ENCODE assay signal across 8 mouse cellular contexts in genomic region chr12:103242591-103243025, GRCm38 (mm10). TPM values are rescaled to one million over a fixed set of nuclear protein-coding genes. Genes with fewer than 3 reads are reported as not detected.
DNase-seq lines count a peak whose midpoint lies in the region; ATAC-seq and TF ChIP-seq lines count a peak whose summit lies in the region.

No protein-coding gene starts in this region.

- peaks cover 7% of the 10 kb centered on the region for H3K4me1 ChIP-seq in forebrain, embryonic 16.5 days (replicated peaks; ENCODE audit: control insufficient read depth, insufficient read depth, low read length)
- H3K4me1 ChIP-seq in lung, adult 2 months (ENCODE audit: control insufficient read depth, insufficient read depth, low read length): 0 out of 2 replicates have a peak, but pooled peaks cover 2% of the 10 kb centered on the region

- TF ChIP-seq CTCF in lung, adult 2 months (IDR thresholded peaks at IDR 0.05; ENCODE audit: insufficient read depth, low read length): no peak

- H3K4me3 ChIP-seq in forebrain, embryonic 16.5 days (replicated peaks; ENCODE audit: low read length): peak overlapping the region; percentile 68
- H3K4me3 ChIP-seq in lung, adult 2 months (replicated peaks; ENCODE audit: extremely low read depth, low read depth, low read length): peak overlapping the region; percentile 30

- H3K9ac ChIP-seq in forebrain, embryonic 16.5 days (replicated peaks; ENCODE audit: low read depth, low read length): peak overlapping the region; percentile 62

- peak overlapping the region; percentile 77 for H3K4me2 ChIP-seq in forebrain, embryonic 16.5 days (ENCODE audit: low read length)

- peaks cover 13% of the 10 kb centered on the region for H3K27me3 ChIP-seq in forebrain, embryonic 16.5 days (replicated peaks; ENCODE audit: control insufficient read depth, insufficient read depth, low read length)

- H3K27ac ChIP-seq in forebrain, embryonic 16.5 days (ENCODE audit: low read length): no peak overlapping the region

- peak; percentile 16 to 35 for DNase-seq in urinary bladder, adult 18-20 months (ENCODE audit: low spot score in 2 of 2)
- DNase-seq in urinary bladder, postnatal 10 days (ENCODE audit: low spot score): no peak
- peak; percentile 13 for DNase-seq in heart, postnatal 25 days (ENCODE audit: low spot score)
- peak; percentile 47 to 60 for DNase-seq in layer of hippocampus, adult 8-10 months (ENCODE audit: low spot score in 2 of 2)
- DNase-seq in lung, adult 2 months: no peak
- peak; percentile 68 for DNase-seq in ovary, postnatal 36 days (ENCODE audit: low spot score)
- DNase-seq in T-cell, adult 2 months (ENCODE audit: low spot score): no peak

- no peaks in the 10 kb centered on the region for H3K9me3 ChIP-seq in forebrain, embryonic 16.5 days (ENCODE audit: control insufficient read depth, low read length)

- TF ChIP-seq POLR2A in lung, adult 2 months (IDR thresholded peaks at IDR 0.05; ENCODE audit: borderline replicate concordance, extremely low read depth, low read depth, low read length): no peak

- no peaks in the 10 kb centered on the region for H3K36me3 ChIP-seq in forebrain, embryonic 16.5 days (ENCODE audit: control insufficient read depth, insufficient read depth)

- under 1% methylated on average over 34 of the region's 34 CpGs for WGBS in forebrain, embryonic 16.5 days
- WGBS in lung, adult 2 months: 2% methylated on average over 34 of the region's 34 CpGs

- ATAC-seq in forebrain, embryonic 16.5 days: peak; percentile 82

- intact Hi-C loops in heart, postnatal 25 days (cut with DNase I): loop anchor here (2.0 to 5.0 kb wide), 2 partner anchors 60 to 98 kb away; no protein-coding TSS in a partner anchor

RNA-seq across cellular contexts. Expression of gene Prima1, which starts 0.7 kb away (rescaled TPM):
- polyA plus RNA-seq in forebrain, embryonic 16.5 days (2015; fragmentation: Nextera tagmentation; extraction: Ambion mirVana): 0.25 TPM in 1 of 2 replicates, not detected in the other
- under 1 TPM; 0.31 to 0.47 TPM for total RNA-seq in heart, postnatal 25 days (2021)
- 1 to 10 TPM; 4.1 to 7.1 (median 5.0) TPM for total RNA-seq in layer of hippocampus, adult 8-10 months (2022)
- polyA plus RNA-seq in lung, adult 2 months (2012; rRNA removed): 0.70 and 1.0 TPM in 2 replicates

Comparison
In these comparisons a context has a peak if more than half of its experiments do, and no peak if none do; other contexts are left out.
1. DNase-seq: peak in urinary bladder, adult 18-20 months (2 of 2), heart, postnatal 25 days (single experiment), layer of hippocampus, adult 8-10 months (2 of 2) and ovary, postnatal 36 days (single experiment); none in urinary bladder, postnatal 10 days (single experiment), lung, adult 2 months (single experiment) and T-cell, adult 2 months (single experiment).